Mouse (Mus musculus) bone marrow, adult 2 months (tissue): ENCODE results near the gene Mia. TPM values are rescaled to one million over a fixed set of nuclear protein-coding genes. Genes with fewer than 3 reads are reported as not detected.

ENCODE experiments used
- H3K27ac ChIP-seq: fragments of 200-500 bp; 2 replicates; pipeline ENCODE4 v1.5.1; 2012; ENCODE audit warnings: low read depth, mild to moderate bottlenecking, control low read depth, inconsistent platforms, low read length; ENCODE audit not compliant: control insufficient read depth, poor library complexity, insufficient read depth
- H3K4me1 ChIP-seq: fragments of 200-500 bp; 2 replicates; pipeline ENCODE4 v1.6.1; 2011; ENCODE audit warnings: low read length; ENCODE audit not compliant: control insufficient read depth, insufficient read depth
- H3K4me3 ChIP-seq: fragments of 200-500 bp; replicated peaks from 2 replicates; pipeline ENCODE3; 2011; ENCODE audit warnings: mild to moderate bottlenecking, low read depth, low read length, control low read depth; ENCODE audit not compliant: control insufficient read depth
- CTCF ChIP-seq: fragments of 200-500 bp; IDR thresholded peaks from 2 replicates; pipeline ENCODE4 v1.5.1; 2011; ENCODE audit warnings: low read length, control low read depth; ENCODE audit not compliant: control insufficient read depth, insufficient read depth
- POLR2A ChIP-seq: fragments of 200-500 bp; IDR thresholded peaks from 2 replicates; pipeline ENCODE4 v1.6.1; 2011; ENCODE audit warnings: low read depth, mild to moderate bottlenecking, control low read depth, low read length, borderline replicate concordance; ENCODE audit not compliant: control insufficient read depth
- WGBS: fragments of 180-500 bp; shearing (Covaris S2); methylation state at CpG from one replicate; pipeline ENCODE4 v1.1.7; 2018; 5-methylcytosine and 5-hydroxymethylcytosine counted together
- polyA plus RNA-seq: library from polyadenylated mRNA; stranded (reverse); fragments of >200 nt; gene quantifications from 2 replicates; pipeline ENCODE4 v1.2.4, GENCODE M21; 2011; ENCODE audit warnings: low replicate concordance; ENCODE audit not compliant: missing spikeins, insufficient read depth, insufficient read length

The Mia gene
- polyA plus RNA-seq, 1 experiment, result not detected

DNA sequence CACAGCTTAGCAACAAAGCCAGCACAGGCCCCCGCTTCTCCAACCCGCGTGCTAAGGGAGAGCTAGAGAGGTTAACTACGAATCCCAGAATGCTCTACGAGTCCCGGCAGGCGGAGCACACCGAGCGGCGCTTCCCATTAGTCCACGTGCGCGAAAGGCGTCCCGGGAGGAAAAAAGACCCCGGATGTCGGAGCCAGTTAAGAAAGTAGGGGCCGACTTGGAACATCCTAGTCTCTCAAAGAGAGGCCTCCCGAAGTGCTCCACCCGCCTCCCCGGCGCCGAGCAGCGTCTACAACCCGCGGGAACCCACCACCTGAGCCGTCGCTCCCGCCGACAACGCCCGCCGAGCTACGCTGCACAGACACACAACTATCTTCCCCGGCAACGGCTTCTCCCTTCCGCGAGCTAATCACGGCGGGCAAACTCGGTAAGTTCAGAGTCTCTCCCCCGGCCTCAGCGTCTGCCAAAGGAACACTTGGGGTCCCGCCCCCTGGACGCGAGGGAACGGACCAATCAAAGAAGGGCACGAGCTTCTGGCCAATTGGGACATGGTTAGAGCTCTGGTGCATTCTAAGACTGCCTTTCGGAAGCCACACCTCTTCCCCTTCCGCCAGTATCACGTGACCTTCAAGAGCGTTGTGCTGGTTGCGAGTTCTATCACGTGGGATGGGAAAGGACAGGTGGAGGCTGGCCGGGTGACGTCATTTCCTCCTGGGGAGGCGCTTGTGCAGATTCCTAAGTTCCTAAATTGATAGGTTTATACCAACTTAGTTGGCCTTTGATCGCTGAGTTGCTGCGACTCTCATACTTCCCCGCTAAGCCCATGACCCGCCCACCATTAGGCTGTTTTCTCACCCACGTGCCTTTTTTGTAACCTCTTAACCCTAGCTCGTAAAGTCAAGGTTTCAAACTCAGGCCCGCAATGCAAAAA lies 15.0 kb upstream of the Mia start, which contains the start of the genes BC024978 and Snrpa:
BC024978 (plus strand) TSS at position 101 of the 931 bp plus-strand sequence.
Snrpa (minus strand) TSS at position 591 of the 931 bp plus-strand sequence.
- Histone ChIP-seq H3K4me1 (peaks cover 3% of the 10 kb centered on the region; the same call in 1 of the 2 replicates), H3K4me3 (peak within 1 kb of the TSS; percentile 88), H3K27ac (peak within 1 kb of the TSS; percentile 94)
- TF ChIP-seq CTCF (no peak), POLR2A (peak; percentile 72; the same call in 1 of the 2 replicates)
- WGBS, result under 1% methylated on average over 64 of the region's 64 CpGs

DNA sequence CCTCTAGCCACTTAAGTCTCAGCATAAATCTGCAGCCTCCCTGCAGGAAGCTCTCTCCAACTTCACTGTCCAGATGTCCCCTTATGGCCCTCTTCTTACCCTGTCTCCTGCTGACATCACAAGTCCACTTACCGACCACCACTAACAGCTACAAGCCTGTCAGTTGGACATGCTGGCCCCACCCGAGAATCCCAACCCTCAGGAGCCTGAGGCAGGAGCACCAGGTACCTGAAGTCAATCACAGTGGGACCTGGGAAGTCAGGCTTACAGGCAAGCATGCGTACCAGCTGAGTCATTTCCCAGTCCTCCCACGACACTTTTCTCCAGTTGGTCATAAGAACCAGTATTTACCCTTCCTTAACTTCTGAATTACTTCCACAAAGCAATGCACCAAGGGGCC lies 12.8 kb upstream of the Mia start:
- Histone ChIP-seq H3K4me3 (no peak overlapping the region), H3K4me1 (peaks cover 3% of the 10 kb centered on the region; the same call in 1 of the 2 replicates), H3K27ac (no peak overlapping the region)
- WGBS, result 69% methylated on average over 4 of the region's 4 CpGs
- TF ChIP-seq POLR2A (no peak), CTCF (no peak)

DNA sequence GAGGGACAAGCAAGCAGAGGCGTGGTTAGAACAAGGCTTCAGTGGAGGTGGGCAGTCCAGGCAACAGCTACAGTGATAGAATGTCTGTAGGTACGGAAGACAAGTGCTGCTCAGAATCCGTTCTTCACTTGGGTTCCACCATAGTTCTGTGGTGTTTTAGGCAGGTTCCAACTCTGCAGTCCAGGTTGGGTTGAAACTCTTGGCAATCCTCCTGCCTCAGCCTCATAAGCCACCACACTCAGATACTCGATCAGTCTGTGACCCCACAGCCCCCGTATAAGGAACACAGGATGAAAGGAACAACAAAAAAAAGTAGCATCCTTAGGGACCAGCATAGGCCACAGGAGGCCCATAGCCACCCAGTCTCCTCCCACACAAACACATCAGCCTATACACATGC lies 11.5 kb upstream of the Mia start:
- 78% methylated on average over 5 of the region's 5 CpGs for WGBS
- Histone ChIP-seq H3K4me3 (no peak overlapping the region), H3K27ac (no peak overlapping the region), H3K4me1 (peaks cover 3% of the 10 kb centered on the region; the same call in 1 of the 2 replicates)
- TF ChIP-seq CTCF (no peak), POLR2A (no peak)

DNA sequence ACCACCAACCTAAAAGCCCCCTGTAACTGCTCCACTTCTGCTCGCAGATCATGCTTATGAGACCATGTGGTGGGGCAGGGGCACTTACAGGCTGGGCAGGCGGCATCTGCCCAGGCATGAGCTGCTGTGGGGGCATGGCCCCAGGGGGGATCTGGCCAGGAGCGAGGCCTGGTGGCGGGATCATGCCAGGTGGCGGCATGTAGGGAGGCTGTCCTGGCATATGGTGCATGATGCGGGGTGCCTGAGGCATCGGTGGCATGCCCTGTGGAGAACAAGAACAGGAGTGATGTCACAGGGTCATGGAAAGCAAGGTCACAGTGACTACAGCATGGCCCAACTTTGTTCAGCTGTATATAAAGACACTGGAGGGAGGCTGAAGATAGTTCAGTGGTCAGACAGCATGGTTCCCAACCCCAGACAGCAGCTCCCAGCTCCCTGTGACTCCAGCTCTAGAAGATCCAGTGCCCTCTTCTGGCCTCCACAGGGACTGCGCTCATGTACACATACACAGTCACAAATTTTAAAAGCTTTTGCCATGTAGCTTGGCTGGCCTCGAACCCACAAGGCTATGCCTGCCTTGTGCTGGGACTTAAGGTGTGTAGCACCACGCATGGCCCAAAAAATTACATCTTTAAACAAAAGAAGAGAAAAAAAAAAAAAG lies 8.4 kb upstream of the Mia start:
- H3K4me1 ChIP-seq, result no peaks in the 10 kb centered on the region
- peak; percentile 32; the same call in 1 of the 2 replicates for TF ChIP-seq CTCF
- no peak for TF ChIP-seq POLR2A
- H3K4me3 ChIP-seq, result no peak overlapping the region
- no peak overlapping the region for H3K27ac ChIP-seq
- WGBS, result 92% methylated on average over 10 of the region's 10 CpGs

DNA sequence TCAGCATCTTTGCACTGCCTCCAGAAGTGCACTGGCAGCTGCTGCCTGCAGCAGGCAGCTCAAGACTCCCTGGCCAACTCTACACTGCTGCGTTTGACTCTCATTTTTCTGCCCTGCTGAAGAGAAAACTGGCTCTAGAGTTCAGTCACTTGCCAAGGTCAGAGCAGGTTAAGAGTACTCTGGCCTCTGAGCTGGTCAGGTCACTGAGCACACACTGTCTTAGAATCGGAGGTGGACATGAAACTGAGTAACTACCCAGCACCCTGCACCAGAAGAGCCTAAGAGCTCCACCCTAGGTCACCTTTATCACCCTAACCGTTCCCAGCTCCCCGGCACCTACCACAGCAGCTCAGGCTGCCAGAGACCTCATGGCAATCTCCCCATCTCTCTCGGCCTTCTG lies 5.0 kb upstream of the Mia start:
- no peaks in the 10 kb centered on the region for H3K4me1 ChIP-seq
- H3K27ac ChIP-seq, result no peak overlapping the region
- TF ChIP-seq CTCF, result no peak
- H3K4me3 ChIP-seq, result no peak overlapping the region
- 79% methylated on average over 5 of the region's 5 CpGs for WGBS

DNA sequence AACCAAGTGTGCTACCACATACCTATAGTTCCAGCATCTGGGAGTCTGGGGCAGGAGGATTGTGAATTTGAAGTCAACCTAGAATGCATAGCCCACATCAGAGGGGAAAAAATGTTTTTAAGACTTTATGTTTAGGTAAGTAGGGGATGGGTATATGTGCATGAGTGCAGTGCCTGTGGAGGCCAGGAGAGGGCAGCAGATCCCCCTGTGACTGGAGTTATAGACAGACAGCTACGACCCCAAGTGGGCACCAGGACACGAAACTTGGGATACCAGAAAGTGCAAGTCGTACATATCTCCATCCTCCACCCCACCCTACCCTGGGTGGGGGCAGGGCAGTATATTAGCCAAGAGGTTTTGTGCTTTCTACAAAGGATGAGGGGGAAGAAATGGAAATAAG lies 4.0 kb upstream of the Mia start:
- H3K4me3 ChIP-seq, result no peak overlapping the region
- WGBS, result 54% methylated on average over 3 of the region's 3 CpGs
- TF ChIP-seq POLR2A (no peak), CTCF (peak; percentile 85)
- H3K27ac ChIP-seq, result no peak overlapping the region
- H3K4me1 ChIP-seq, result no peaks in the 10 kb centered on the region

DNA sequence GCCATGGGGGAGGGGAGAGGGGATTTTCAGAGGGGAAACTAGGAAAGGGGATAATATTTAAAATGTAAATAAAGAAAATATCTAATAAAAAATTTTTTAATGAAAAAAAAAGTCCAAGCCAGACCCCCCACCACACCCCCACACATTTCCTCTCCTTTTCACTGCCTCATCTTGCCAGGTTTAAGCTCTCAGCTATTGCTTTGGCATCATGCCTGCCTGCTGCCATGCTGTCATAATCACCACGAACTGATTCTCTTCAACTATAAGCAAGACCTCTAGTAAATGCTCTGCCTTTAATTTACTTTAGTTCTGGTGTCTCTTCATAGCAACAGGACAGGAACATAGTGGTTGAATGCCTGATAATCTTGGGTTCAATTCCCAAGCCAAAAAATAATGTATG lies 1.5 kb upstream of the Mia start:
- Histone ChIP-seq H3K4me3 (no peak overlapping the region), H3K27ac (no peak overlapping the region), H3K4me1 (no peaks in the 10 kb centered on the region)
- 72% methylated on average over 1 of the region's 1 CpGs for WGBS
- TF ChIP-seq CTCF, result no peak
- no peak for TF ChIP-seq POLR2A

DNA sequence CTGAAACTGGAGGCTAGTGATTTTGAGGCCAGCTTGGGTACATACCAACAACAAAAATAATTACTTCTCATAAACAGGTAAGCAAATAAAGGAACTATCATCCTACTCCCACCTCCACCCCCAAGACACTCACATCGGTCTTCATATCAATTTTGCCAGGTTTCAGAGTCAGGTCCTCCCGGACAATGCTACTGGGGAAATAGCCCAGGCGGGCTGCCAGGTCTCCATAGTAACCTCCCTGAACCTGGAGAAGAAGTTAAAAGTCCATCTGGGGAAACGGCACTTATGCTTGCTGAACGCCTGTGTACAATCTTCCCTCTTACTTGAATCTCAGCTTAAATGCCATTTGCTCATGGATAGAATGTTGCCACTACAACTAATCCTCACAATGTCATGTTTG lies 921 bp downstream of the Mia start:
- no peak for TF ChIP-seq CTCF

More for the DNA sequence above, 921 bp downstream of the Mia start:
- Histone ChIP-seq H3K4me3 (no peak overlapping the region), H3K27ac (no peak overlapping the region), H3K4me1 (no peaks in the 10 kb centered on the region)
- 68% methylated on average over 5 of the region's 5 CpGs for WGBS
